Mouse (Mus musculus): ENCODE measurements at regions not wholly inside any gene's neighbourhood (a gene's known extent, or its start where the extent isn't known, plus 50 kb on each side); places are given as distances from the start of the nearest gene placed in this dataset.
"Not testable (repeated sequence)": the region's sequence is repeated elsewhere in the genome, so short reads cannot be mapped to it uniquely, and the experiment has no call there.

DNA sequence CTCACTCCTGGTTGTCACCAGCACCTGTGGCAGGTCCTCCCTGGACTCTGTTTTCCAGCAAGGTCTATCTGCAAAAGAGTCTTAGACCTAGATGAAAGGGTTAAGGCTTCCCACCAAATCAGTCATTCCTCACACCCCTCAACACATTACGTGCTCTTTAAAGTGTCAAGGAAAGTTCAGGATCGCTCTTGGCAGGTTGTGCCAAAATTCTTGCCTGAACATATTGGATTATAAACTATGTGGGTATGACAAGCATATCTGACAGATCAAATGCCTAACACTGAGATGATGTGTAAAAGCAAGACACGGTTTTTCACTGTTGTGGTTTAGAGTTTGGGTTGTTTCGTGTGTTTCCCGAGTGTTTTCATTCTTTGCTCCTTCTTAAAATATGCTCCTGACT lies 193.0 kb upstream of the Six2 start:
- no peak for DNase-seq

- DNase-seq, result no peak
Measured at GRCm38 (mm10) chr17:85877426-85877825, 189.4 kb upstream of the Six2 start.

DNA sequence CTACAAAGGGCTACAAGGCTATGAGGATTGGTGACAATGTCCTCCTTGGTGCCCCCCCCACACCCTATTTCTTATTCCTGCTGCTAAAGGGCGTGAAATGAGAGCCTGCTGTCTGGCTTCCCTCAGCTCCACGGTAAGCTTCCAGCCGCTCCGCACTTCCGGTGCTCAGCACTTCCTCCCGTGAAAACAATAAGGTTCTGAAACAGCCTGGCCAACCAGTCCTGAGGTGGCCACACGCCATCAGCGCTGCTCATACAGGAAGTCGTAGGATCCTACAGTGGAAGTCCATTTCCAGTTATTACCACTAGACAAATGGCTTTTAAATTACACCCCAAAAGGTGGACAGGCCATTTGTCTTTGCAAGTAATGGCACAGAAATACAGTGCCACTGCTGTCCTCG lies 188.8 kb upstream of the Six2 start:
- DNase-seq, result no peak

- DNase-seq, result no peak
Measured at GRCm38 (mm10) chr17:85873853-85874586, 185.9 kb upstream of the Six2 start.

GRCm38 (mm10) chr17:85872903-85873413 lies 184.9 kb upstream of the Six2 start:
- DNase-seq, result no peak

- DNase-seq, result no peak
Measured at GRCm38 (mm10) chr17:85870406-85870805, 182.3 kb upstream of the Six2 start.

DNA sequence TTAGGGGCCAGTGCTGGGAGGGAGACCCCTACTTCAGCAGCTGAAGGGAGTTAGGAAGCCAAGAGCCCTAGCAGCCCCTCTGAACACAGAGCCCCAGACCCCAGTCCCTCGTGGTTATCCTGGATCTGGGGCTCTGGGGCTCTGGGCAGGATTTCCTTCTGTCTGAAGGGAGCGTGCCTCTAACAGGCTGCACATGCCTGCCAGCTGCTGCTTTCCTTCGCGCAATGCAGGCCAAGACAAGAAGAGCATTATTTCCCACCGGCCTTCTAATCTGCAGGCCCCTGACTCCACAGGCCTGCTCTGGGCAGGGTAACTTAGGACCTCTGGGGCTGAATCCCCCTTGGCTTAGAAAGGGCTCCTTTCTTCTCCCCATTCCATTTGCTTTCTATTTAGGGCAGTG lies 181.1 kb upstream of the Six2 start:
- no peak for DNase-seq

DNA sequence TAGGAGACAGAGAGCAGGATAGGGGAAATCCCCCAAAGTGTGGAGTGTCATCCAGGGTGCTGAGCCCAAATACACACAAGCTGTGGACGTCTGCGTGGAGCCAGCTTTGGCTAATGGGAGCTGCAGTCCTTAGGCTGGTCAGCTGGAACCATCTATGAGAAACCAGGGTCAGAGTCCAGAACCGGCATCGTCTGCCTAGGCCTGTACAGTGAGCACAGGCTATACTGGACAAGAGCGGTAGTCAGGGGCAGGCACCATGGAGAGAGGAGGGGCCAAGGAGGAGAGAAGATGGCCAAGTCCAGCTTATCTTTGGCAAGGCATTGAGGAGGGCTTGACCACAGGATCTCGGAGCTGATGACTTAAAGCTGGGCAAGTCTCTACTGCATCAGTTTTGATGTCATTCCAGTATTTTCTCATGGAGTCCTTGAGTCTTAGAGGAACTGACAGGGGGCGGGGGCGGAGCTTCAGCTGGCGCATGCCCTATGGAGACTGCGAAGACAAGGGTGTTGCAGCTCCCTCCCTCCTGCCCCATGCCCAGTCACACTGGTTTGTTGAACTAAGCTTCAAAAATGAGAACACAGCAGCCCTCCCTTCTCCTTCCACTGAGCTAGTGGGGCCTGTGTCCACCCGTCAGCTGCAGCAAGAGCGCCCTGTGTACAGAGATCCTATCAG lies 180.0 kb upstream of the Six2 start:
- DNase-seq, result peak; percentile 50

DNA sequence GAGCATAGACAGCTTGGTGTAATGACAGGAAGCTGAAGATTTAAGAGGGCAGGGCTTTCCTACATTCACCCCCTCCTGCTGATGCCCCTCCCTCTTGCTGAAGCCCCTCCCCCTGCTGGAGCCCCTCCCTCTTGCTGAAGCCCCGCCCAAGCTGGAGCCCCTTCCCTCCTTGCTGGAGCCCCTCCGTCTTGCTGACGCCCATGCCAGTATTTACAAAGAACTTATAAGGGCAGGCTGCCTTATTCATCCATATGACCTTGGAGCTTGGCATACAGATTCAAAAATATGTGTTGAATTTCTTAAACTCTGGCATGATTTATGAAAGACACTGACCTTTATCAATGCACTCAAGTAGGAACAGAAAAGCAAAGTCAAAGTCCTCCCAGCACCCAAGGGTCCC lies 178.5 kb upstream of the Six2 start:
- no peak for DNase-seq

GRCm38 (mm10) chr17:85865940-85866339 lies 177.9 kb upstream of the Six2 start:
- no peak for DNase-seq

- DNase-seq, result no peak
Measured at GRCm38 (mm10) chr17:85861328-85861727, 173.3 kb upstream of the Six2 start.

- DNase-seq, result no peak
Measured at GRCm38 (mm10) chr17:85860797-85861196, 172.7 kb upstream of the Six2 start.

- DNase-seq, result no peak
Measured at GRCm38 (mm10) chr17:85859926-85860707, 172.0 kb upstream of the Six2 start.

- no peak for DNase-seq
Measured at GRCm38 (mm10) chr17:85858516-85858915, 170.4 kb upstream of the Six2 start.

DNA sequence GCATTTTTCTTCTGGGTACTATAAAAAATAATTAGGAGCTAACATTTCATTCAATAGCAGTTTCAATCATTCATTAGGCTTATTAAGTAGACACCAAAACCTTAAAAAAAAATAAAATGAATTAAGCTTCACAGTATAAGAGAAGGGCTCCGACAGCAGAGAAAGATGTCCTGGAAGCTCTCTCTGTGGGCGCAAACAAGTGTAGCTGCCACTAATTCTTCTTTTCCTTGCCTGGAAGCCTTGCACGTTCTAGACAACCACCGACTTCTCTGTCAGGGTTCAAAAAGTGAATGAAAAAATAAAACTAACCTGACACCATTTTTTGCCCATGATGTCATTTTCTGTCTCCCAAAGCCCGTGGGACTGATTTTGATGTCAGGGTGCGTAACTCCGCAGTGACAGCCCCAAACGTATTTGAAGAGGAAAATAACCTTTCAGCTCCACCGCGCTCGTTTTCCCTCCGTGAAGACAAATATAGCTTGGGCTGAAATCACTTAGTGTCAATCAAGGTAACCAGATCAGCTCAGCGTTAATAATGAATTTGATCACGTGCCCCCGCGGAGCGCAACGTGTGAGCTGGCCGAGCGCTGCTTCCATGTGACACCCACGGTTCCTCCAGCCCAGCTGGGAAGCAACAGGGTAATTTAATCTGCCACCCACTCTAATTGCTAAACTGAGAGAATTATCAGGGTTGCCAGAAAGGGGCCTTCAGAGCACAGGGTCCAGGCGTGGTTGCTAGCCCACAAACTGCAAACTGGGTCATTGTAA lies 169.8 kb upstream of the Six2 start:
- DNase-seq, result peak; percentile 54

DNA sequence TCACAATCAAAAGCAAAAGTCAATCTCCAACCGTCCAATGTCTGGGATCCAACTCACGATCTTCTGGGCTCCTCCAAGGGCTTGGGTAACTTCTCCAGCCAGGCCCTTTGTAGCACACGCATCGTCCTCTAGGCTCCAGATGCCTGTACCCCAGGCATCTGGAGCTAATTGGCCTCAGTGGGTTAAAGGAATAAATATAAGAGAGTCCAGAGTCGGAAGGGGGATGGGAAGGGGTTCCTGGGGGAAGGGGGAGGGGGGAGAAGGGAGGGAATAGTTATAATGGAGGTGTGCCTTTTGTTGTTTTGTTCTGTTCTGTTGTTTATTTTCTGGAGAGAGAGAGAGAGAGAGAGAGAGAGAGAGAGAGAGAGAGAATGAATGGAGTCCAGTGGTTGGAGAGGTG lies 168.8 kb upstream of the Six2 start:
- DNase-seq, result not testable (repeated sequence)

DNA sequence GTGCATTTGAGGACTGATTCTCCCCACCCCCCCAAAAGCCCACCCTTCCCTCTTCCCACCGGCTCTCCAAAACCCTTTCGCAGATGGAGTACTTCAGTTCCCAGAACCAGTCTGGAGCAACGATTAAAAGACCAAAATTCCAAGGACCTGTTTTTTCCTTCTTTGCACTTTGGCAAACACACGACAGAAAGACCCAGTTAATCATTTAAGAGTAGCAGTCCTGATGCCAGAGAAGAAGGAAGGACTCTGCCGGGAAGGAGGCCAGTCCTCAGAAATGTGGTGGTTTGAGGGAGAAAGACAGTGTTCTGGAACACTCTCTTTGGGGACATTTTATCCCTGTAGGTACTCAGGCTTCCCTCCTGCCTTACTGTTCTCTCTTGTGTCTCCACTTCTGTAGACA lies 165.1 kb upstream of the Six2 start:
- DNase-seq, result peak; percentile 26

- no peak for DNase-seq
Measured at GRCm38 (mm10) chr17:85848526-85848925, 160.5 kb upstream of the Six2 start.

GRCm38 (mm10) chr17:85847756-85848155 lies 159.7 kb upstream of the Six2 start:
- DNase-seq, result no peak

DNA sequence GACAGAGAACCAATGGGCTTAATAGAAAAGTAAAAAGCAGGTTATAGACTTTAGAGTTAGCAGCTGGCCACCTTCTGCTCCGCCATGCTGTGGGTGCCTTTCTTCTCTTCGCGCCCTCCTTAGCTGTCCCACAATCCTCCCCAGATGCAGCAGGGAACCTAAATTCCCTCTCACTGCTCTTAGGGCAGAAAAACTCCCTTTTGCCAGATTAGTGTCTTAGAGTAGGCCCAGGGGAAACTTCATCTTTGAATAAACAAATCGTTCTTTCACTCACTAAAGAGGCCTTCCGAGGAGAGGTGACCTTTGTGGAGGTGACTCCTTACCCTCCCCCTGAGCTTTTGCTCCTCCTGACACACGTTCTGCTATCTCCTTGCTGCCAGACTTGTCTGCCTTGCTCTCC lies 157.0 kb upstream of the Six2 start:
- DNase-seq, result no peak

- DNase-seq, result no peak
Measured at GRCm38 (mm10) chr17:85844486-85844885, 156.4 kb upstream of the Six2 start.

DNA sequence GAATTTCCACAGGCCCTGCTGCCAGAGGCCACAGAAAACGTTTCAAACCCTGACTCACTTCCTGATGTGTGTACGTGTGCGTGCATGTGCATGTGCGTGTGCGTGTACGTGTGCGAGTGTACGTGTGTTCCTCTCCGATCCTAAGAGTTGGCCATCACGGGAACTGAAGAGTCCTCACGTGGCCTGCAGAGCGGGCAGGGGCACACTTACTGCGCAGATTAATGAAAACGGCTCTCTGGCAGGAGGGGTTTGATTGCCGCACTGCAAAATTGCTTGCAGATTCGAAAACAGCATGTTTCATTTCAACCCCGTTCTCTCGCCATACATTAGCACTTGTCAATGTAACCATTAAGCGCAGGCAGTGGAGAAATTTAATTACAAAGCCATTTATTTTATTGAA lies 135.0 kb upstream of the Six2 start:
- no peak for DNase-seq

DNA sequence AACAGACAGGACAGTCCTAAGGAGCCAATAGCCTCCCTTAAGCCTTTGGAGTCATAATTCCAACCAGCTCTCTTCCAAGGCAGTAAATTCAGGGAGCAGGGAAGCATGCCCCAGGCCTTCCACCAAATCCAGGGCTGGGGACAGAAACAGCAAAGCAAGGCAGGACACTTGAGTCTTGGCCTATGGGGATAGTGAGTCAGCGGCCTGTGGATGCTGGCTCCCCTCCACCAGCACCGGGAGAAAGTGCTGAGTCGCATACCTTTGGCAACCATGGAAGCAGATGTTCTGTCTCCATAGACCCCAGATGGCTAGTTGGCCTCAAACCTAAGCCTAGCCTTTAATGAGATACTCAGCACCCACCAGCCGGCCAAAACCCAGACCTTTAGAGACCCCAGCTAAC lies 133.8 kb upstream of the Six2 start:
- no peak for DNase-seq

Measured in kidney, adult 11 months (tissue).